Mouse (Mus musculus) limb, embryonic 13.5 days (tissue): ENCODE data around the gene D6Wsu163e. TPM values are rescaled to one million over a fixed set of nuclear protein-coding genes. Genes with fewer than 3 reads are reported as not detected.

ENCODE experiments used
- ATAC-seq: fragments of 200-750 bp; cut with Nextera tagmentation; 2 replicates; pipeline ENCODE4 v1.8.0; 2017; ENCODE audit warnings: low read depth, moderate number of reproducible peaks, moderate TSS enrichment; ENCODE audit not compliant: low FRiP score
- H3K27ac ChIP-seq: fragments of 300-500 bp; sonication (generic); 2 replicates; pipeline ENCODE4 v1.5.1; 2015; ENCODE audit warnings: inconsistent platforms, mild to moderate bottlenecking, moderate library complexity
- H3K27me3 ChIP-seq: fragments of 300-500 bp; sonication (generic); 2 replicates; pipeline ENCODE4 v1.6.1; 2015; ENCODE audit warnings: mild to moderate bottlenecking, inconsistent platforms
- H3K36me3 ChIP-seq: fragments of 300-500 bp; sonication (generic); 2 replicates; pipeline ENCODE4 v1.6.1; 2015; ENCODE audit warnings: inconsistent platforms, mild to moderate bottlenecking, moderate library complexity
- H3K4me1 ChIP-seq: fragments of 300-500 bp; sonication (generic); 2 replicates; pipeline ENCODE4 v1.6.1; 2015; ENCODE audit warnings: inconsistent platforms
- H3K4me2 ChIP-seq: fragments of 300-500 bp; sonication (generic); replicated peaks from 2 replicates; pipeline ENCODE4 v1.6.1; 2015; ENCODE audit warnings: inconsistent platforms, mild to moderate bottlenecking, moderate library complexity
- H3K4me3 ChIP-seq: fragments of 300-500 bp; sonication (generic); 2 replicates; pipeline ENCODE4 v1.5.1; 2015; ENCODE audit warnings: moderate library complexity, mild to moderate bottlenecking, inconsistent platforms
- H3K9ac ChIP-seq: fragments of 300-500 bp; sonication (generic); 2 replicates; pipeline ENCODE4 v1.6.1; 2015; ENCODE audit warnings: mild to moderate bottlenecking, inconsistent platforms
- H3K9me3 ChIP-seq: fragments of 300-500 bp; sonication (generic); 2 replicates; pipeline ENCODE4 v1.6.1; 2016; ENCODE audit warnings: inconsistent platforms
- WGBS: fragments of 180-500 bp; shearing (Covaris S2); methylation state at CpG from one replicate; pipeline ENCODE4 v1.1.7; 2015; 5-methylcytosine and 5-hydroxymethylcytosine counted together
- polyA plus RNA-seq: library from polyadenylated mRNA; unstranded; fragments of >200 nt; fragmentation: Nextera tagmentation; extraction: Ambion mirVana; gene quantifications from 2 replicates; pipeline ENCODE4 v1.2.1, GENCODE M21; 2015

The D6Wsu163e gene
- polyA plus RNA-seq, 1 experiment from 2014 or later, result 18.0 TPM

DNA sequence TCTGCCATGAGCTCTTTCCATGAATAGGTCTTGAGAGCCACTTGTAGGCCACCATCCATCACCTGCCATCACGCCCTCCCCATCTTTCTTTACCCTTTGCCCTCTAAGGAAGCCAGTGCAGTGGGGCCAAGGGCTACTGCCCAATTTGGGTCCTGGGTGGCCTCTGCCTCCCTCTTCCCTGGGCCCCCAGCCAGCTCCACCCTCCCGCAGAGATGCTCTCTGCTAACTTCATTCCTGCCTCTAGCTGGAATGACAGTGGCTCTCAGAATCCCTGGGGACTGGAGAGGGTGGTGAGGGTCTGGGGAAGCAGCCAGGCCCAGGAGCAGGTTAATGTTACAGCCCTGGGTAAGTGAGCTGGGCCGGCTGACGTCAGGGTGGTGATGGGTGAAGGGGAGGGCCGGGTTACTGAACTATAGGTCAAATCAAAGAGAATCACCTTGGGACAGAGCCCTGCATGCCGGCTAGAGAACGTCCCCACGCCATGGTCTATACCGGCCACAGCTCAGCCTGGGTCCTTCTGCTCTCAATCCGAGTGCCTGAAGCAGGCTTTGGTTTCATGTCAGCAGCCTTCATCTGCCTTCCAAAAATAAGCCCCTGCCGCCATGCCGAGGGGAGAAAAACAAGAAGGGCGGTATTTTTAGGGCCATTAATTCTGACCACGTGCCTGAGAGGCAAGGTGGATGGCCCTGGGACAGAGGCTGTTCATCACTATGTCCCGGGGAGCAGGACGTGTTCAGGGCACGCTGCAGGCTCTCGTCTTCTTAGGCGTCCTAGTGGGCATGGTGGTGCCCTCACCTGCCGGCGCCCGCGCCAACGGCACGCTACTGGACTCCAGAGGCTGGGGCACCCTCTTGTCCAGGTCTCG, 75.4 kb downstream of the D6Wsu163e start, which contains the start of gene Fgf6:
Fgf6 (plus strand) TSS at position 681 of the 865 bp plus-strand sequence.
- H3K4me3 ChIP-seq, result no peak within 1 kb of the TSS
- H3K4me2 ChIP-seq, result no peak within 1 kb of the TSS
- H3K27me3 ChIP-seq, result no peaks in the 10 kb centered on the region; the same call in 1 of the 2 replicates
- no peak within 1 kb of the TSS; the same call in 1 of the 2 replicates for H3K27ac ChIP-seq
- no peak within 1 kb of the TSS for H3K9ac ChIP-seq
- 76% methylated on average over 26 of the region's 26 CpGs for WGBS
- H3K9me3 ChIP-seq, result no peaks in the 10 kb centered on the region
- peaks cover 23% of the 10 kb centered on the region for H3K4me1 ChIP-seq
- no peaks in the 10 kb centered on the region for H3K36me3 ChIP-seq
- no peak for ATAC-seq

DNA sequence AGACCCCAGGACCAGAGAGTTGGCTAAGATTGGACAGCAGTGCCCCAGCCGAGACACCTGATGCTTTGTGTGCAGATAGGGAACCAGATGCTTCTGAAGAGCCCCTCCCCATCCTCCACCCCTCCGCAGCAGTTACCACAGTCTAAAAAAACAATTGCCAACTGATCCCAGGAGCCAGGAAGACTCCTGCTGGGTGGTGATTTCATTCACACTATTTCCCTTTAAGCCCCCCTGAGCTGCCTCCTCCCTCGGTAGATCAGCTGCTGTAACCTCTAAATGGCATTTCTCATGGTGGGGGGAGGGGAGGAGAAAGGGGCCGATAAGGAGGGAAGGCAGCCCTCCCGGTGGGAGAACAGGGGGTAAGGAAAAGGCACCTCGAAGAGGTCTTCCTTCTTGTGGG, 79.5 kb downstream of the D6Wsu163e start:
- Histone ChIP-seq H3K36me3 (no peaks in the 10 kb centered on the region), H3K9me3 (no peaks in the 10 kb centered on the region), H3K27ac (no peak overlapping the region), H3K9ac (0 out of 2 replicates have a peak overlapping the region, but pooled peaks have one; percentile 45), H3K4me2 (peak overlapping the region; percentile 30), H3K4me1 (peaks cover 22% of the 10 kb centered on the region), H3K4me3 (no peak overlapping the region), H3K27me3 (peaks cover 16% of the 10 kb centered on the region)
- peak; percentile 55; the same call in 1 of the 2 replicates for ATAC-seq
- WGBS, result 2% methylated on average over 6 of the region's 6 CpGs

DNA sequence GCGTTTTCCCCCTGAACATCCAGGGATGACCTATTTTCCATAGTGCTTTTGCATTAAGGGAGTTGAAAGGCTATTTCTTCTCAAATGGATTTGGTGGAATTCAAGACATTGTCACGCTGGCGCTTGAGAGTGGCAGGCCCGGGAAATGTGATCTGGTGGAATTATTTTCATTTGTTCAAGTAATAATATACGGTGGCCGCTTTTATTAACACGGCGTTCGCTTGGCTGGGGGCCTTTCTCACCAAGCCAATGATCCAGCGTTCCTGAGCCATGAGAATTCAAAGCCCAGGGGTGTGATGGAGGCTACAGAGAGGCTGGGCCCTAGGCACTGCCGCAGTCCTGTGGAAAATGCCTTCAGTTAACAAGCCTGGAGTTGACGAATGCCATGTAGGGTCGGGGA, 80.7 kb downstream of the D6Wsu163e start:
- no peaks in the 10 kb centered on the region for H3K9me3 ChIP-seq
- no peak for ATAC-seq
- H3K27ac ChIP-seq, result no peak overlapping the region
- H3K36me3 ChIP-seq, result no peaks in the 10 kb centered on the region
- H3K9ac ChIP-seq, result no peak overlapping the region
- H3K4me1 ChIP-seq, result peaks cover 29% of the 10 kb centered on the region
- H3K4me3 ChIP-seq, result no peak overlapping the region
- WGBS, result 10% methylated on average over 13 of the region's 13 CpGs
- H3K27me3 ChIP-seq, result peaks cover 16% of the 10 kb centered on the region
- H3K4me2 ChIP-seq, result 0 out of 2 replicates have a peak overlapping the region, but pooled peaks have one; percentile 7

DNA sequence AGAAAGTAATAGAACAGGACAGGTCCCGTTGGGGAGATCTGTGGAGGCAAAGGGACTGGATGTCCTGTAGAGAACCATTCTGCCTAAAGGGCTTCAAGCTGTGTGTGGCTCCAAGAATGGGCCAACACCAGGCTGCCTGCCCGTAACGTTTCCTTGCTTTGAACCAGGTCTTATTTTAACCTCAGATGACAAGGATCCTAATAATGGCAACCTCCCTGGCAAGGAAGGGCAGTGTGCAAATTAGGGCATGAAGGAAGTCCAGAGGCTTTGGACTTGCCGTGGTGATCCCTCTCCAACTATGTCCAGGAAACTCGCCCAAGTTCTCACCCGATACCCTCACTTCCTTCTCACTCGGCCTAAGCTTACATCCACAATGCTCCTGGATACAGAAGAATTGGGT, 85.1 kb downstream of the D6Wsu163e start:
- H3K4me1 ChIP-seq, result peaks cover 20% of the 10 kb centered on the region
- H3K4me3 ChIP-seq, result no peak overlapping the region
- H3K27me3 ChIP-seq, result peaks cover 16% of the 10 kb centered on the region
- H3K4me2 ChIP-seq, result no peak overlapping the region
- H3K27ac ChIP-seq, result no peak overlapping the region
- WGBS, result 73% methylated on average over 7 of the region's 7 CpGs
- H3K36me3 ChIP-seq, result no peaks in the 10 kb centered on the region
- no peaks in the 10 kb centered on the region for H3K9me3 ChIP-seq
- no peak for ATAC-seq
- no peak overlapping the region for H3K9ac ChIP-seq

Other genes with a start within 250 kb of the D6Wsu163e start
- gene Kcna6, start 199.3 kb upstream of the D6Wsu163e start, polyA plus RNA-seq, result 8.7 and 9.0 TPM in 2 replicates
- 186 and 195 TPM in 2 replicates for gene Ndufa9, start 90.8 kb upstream of the D6Wsu163e start, polyA plus RNA-seq
- 0.09 TPM in 1 of 2 replicates, not detected in the other for gene Akap3, start 86.9 kb upstream of the D6Wsu163e start, polyA plus RNA-seq
- gene Dyrk4, start 18.1 kb upstream of the D6Wsu163e start, polyA plus RNA-seq, result not detected in 2 replicates
- gene Rad51ap1, start 375 bp upstream of the D6Wsu163e start, polyA plus RNA-seq, result 54.3 and 63.8 TPM in 2 replicates
- 1.4 and 1.5 TPM in 2 replicates for gene Fgf6, start 75.6 kb downstream of the D6Wsu163e start, polyA plus RNA-seq
- 0.17 TPM in 1 of 2 replicates, not detected in the other for gene Fgf23, start 132.9 kb downstream of the D6Wsu163e start, polyA plus RNA-seq
- gene Tigar, start 169.6 kb downstream of the D6Wsu163e start, polyA plus RNA-seq, result 3.1 and 3.6 TPM in 2 replicates
- gene Ccnd2, start 212.2 kb downstream of the D6Wsu163e start, polyA plus RNA-seq, result 1,475 and 1,588 TPM in 2 replicates